Mouse (Mus musculus) lung, adult 2 months (tissue): ENCODE measurements around the gene Tex46.

ENCODE experiments used
- CTCF ChIP-seq: fragments of 200-500 bp; IDR thresholded peaks from 2 replicates; pipeline ENCODE4 v1.5.1; 2011; ENCODE audit warnings: mild to moderate bottlenecking, low read length, control low read depth; ENCODE audit not compliant: insufficient read depth
- POLR2A ChIP-seq: fragments of 200-500 bp; IDR thresholded peaks from 2 replicates; pipeline ENCODE4 v1.6.1; 2011; ENCODE audit warnings: low read depth, mild to moderate bottlenecking, control low read depth, low read length, borderline replicate concordance; ENCODE audit errors: extremely low read depth

- TF ChIP-seq POLR2A (no peak), CTCF (no peak)
Observed at GRCm38 (mm10) chr4:136652528-136652910, 42.3 kb downstream of the Tex46 start.
